Mouse (Mus musculus) lung, postnatal 0 days (tissue): ENCODE data around the gene Ptdss2.

Experiments
- CTCF ChIP-seq: IDR thresholded peaks from 2 replicates; pipeline ENCODE4 v1.5.1; 2016; ENCODE audit warnings: antibody characterized with exemption, mild to moderate bottlenecking
- EP300 ChIP-seq: IDR thresholded peaks from 2 replicates; pipeline ENCODE4 v1.6.1; 2016; ENCODE audit warnings: antibody characterized with exemption, mild to moderate bottlenecking, control low read depth

DNA sequence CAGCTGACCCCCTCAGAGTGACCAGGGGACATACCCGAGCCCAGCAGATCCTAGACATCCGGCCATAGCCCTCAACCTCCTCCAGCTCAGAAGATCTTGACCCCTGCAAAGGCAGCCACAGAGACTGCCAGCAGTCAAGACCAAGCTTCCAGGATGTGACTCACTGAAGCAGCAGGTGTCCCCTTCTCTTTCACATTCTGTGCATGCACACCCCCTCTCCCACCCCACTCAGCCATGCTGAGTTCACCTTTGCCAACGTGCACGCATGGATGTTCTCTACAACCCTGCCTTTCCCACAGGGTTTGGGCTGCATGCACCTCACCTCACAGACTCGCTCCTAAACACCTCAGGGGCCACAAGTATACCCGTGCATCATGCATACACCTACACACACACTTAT, 26.2 kb upstream of the Ptdss2 start:
- no peak for TF ChIP-seq CTCF
- no peak for TF ChIP-seq EP300
